Mouse (Mus musculus) left cerebral cortex, postnatal 25 days (tissue): ENCODE measurements at regions not wholly inside any gene's neighbourhood (a gene's known extent, or its start where the extent isn't known, plus 50 kb on each side); places are given as distances from the start of the nearest gene placed in this dataset.

Experiments
- DNase-seq, 2 experiments: peaks; one replicate each; pipeline ENCODE4 v3.0.0; 2022; ENCODE audit warnings: low spot score in 2 of 2, mixed read lengths in 1 of 2
- intact Hi-C: fragments of 180-260 bp; cut with DNase I; formaldehyde crosslinking; loops from one replicate; pipeline ENCODE4 v1.15.1; 2025

DNA sequence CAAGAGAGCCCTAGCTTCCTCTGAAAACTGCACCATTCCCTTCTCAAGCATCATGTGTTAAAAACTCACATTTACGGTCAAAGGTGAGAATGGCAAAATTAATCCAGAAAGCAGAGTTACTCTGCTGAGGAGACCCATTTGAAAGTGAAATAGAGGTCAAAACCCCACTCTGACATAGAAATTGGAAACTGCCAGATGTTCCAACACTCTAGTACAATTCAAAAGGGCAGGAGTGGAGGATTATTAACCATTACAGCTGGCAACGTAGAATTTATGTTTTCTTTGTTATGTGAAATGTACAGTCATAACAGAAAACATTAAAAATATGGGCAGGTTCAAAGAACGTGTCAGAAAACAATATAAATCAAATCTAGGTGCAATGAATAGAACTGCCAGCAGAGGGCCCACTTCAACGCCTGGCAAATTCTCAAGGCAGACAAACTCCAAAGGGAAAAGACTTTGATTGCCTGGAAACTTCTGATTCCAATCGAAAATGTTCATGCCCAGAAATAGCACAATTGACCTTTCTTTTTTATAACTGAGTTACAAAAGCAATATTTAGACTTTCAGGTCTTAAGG lies 54.2 kb upstream of the Rfpl4b start:
- intact Hi-C loops: loop anchor here (1.0 to 5.0 kb wide), 2 partner anchors 92 to 164 kb away; partner anchors contain the start of gene Lama4
- DNase-seq: peak; percentile 57 to 69

DNA sequence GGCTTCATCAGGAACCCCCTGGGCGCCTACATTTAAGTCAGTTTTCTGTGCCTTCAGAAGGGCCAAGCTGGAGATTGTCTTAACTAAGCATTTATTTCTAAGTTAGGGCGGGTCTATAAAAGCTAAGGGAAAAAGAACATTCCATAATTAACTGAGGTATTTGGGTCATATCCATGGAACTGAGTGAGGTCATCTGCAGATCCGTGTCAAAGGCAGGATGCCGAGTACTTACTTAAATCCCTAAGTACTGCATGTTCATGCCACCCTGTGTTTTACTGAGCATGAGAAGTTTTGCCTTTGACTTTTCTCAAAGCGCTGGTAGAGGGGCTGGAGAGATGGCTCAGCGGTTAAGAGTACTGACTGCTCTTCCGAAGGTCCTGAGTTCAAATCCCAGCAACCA lies 57.7 kb upstream of the Rfpl4b start:
- intact Hi-C loops: loop anchor here (5.0 kb wide), 1 partner anchor 88 kb away; the partner anchor contains the start of gene Lama4
- DNase-seq: no peak

DNA sequence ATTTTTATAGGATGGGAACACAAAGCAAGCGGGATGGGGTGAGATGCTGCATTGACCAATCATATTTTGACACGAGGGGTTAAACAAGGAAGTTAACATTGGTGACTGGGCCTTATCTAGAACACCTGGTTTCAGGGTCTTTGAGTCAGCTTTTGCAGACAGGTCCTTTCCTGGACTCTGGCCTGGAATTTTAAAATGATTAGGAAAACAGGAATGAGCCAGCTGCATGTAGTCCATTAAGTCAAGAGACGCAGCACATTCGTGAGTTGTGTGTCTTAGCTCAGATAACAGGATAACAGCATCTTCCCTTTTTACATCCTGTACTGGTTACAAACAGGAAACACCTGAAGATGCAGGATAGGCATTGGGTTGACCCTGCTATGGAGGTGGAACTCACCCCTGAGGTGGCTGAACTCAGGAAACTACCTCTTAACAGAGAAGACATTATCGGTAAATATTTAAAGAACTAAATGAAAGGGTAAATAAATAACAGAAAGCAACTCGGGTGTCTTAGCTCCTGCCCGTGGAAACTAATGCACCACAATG lies 59.1 kb upstream of the Rfpl4b start:
- no peak for DNase-seq
- intact Hi-C loops: no loop called here

DNA sequence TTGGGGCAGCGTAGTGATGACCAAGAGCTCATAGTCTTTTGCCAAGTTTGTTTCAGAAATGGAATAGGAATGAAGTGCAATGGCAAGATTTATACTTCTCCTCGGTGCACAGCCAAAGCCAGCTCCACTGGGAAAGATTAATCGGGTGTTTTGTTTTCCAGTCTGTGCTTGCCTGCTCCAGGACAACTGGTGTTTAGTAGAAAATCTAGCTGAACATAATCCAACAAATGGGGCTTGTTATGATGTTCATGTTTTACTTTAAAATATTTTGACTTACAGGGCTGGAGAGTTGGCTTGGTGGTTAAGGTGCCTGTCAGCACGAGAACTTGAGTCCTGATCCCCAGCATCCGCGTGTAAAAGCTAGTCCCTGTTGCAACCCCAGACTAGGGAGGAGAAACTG lies 60.6 kb upstream of the Rfpl4b start:
- no peak for DNase-seq
- intact Hi-C loops: no loop called here

DNA sequence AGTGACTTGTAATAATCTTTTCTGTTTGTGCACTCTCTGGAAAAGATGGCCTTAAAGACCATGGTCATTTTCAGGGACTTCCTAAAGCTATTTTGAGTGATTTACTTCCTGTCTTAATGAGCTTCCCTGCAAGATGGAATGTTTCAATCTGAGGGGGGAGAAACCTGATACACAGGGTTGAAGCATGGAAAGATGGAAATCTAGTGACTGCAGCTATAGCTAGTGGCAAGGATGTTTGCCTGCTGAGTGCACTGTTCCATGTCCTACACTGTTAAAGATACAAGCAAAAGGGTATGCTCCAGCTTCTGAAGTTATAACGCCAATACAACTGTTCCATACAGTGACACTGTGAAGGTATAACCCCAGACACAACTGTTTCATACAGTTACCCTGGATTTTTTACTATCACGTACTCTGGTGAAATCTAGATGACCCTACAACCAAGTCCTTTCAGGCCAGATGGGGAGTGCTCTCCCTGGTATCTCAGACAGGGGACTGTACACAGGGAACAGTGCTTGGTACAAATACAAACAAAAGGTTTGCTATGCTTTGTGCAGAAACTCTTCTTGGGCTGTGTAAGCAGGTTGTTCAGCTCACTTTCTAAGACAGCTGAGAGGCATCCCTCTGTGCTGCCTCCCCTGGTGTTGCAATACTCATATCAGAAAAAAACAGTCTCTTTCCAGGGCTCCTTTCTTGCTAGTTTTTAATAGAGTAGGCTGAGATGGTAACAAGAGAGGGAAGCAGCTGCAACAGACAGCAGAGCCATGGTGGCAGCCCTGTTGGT lies 62.4 kb upstream of the Rfpl4b start:
- intact Hi-C loops: no loop called here
- no peak for DNase-seq

DNA sequence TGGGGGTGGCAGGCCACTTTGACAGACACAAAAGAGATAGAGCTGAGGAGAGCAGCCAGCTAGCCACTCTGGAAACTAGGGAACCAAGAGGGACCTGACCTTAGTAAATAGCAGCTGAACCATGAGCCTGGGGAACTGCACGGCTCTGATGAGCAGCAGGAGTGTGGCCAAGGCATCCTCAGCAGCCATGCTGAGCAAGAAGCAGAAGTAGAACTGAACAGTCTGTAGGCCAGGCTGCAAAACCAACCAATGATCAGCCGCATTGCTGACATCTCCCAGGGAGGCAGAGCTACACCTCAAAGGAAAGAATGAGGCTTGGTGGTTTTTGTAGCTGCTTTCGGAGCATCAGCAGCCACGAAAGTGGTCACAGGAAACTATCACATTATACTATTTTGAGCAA lies 63.1 kb upstream of the Rfpl4b start:
- intact Hi-C loops: no loop called here
- no peak for DNase-seq

DNA sequence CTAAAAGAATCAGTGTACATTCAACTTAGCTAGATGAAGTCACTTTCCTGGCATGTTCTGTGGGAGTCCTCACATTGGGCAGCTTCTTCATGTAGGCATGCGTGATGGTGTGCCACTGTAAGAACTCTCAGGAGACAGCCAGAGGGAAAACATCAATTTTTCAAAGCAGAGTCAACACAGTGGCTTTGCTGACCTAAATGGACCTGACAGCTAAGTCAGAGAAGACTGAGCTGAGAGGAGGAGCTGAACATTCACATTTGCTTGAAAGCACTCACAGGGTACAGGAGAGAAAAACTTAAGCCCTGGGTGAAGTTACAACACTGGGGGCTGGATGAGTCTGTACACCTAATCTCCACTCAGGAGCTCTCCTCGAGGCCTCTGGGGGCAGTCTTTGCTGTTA lies 64.9 kb upstream of the Rfpl4b start:
- DNase-seq: no peak
- intact Hi-C loops: no loop called here

DNA sequence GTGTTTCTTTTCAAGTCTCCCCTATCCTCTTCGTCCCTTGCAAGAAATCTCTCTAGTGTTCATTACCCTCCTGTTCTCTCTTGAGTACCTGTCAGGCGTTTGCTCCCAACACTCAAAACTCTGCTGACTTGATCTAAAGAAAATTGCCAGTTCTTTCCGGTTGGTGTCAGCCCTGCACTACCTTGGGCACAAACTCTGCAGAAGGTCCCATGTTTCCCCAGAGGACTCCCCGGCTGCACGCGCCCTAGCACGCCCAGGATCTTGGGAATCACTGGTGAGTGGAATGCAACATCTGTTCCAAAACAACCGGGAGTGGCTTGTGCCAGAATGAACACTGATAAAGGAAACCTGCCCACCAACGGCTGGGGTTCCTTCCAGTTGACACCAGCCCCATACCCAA lies 66.3 kb upstream of the Rfpl4b start:
- no peak for DNase-seq
- intact Hi-C loops: no loop called here

DNA sequence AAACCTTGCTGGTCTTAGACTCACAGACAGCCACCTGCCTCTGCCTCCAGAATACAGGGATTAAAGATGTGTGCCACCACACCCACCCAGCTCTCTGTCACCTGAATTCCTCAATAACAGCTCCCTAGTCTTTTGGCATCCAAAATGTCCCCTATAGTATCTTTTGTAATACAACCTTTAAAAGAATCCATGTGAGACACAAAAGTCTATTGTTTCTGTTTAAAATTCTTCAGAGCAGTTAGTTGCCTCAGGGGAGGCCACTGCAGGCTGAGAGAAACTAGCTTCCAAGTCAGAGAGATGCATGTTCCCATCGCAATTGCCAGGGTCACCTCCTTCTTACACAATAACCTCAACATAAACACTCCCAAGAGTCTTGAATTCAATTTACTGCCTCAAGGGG lies 70.6 kb upstream of the Lama4 start:
- intact Hi-C loops: no loop called here
- DNase-seq: no peak

DNA sequence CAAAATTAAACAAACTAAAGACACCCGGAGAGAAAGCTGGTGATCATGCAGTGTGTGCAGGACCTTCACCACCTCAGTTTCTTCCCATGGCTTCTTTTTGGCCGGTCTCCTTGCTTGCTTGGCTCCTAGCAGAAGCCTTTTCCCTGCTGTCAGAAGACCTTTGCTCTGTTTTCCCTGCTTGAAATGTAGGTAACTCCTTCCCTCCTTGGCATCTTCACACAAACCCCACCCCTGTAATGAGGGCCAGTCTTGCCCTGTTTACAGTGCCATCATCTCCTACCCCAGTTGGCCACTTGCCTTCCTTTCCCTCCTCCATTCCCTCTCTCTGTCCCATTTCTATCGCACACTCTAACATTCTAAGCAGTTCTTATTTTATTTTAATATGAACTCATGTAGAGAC lies 69.7 kb upstream of the Lama4 start:
- intact Hi-C loops: no loop called here
- no peak for DNase-seq

DNA sequence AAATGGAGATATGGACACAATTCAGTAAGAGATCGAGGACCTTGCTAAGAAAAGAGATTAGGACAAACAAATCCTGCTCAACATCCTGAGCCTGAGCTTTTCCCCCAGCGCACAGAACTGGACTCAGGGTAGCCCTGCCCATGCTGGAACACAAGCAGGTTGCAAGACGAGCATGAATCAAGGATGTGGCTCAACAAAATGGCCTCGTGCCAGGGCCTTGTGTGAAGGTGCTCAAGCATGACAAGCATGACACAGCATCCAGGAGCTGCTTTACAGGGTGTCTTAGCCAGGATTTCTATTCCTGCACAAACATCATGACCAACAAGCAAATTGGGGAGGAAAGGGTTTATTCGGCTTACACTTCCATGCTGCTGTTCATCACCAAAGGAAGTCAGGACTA lies 67.7 kb upstream of the Lama4 start:
- intact Hi-C loops: no loop called here
- no peak for DNase-seq

DNA sequence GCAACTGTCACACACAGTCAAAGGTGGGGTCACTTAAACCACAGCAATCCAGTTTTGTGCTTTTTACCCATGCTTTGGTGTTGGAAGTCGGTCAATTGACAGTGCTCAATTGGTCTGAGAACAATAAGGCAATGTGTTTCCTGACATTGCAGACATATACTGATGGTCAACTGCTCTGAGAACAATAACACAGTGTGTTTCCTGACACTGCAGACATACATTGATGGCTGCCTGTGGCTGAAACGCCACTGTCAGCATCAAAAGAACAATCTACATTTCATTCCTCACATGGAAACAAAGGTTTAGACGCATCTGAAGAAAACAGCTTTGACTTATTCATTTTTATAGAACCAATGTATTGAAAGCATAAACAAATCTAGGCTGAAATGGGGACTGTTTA lies 59.2 kb upstream of the Lama4 start:
- DNase-seq: no peak
- intact Hi-C loops: loop anchor here (5.0 kb wide), 2 partner anchors 56 to 459 kb away; no protein-coding TSS in a partner anchor

DNA sequence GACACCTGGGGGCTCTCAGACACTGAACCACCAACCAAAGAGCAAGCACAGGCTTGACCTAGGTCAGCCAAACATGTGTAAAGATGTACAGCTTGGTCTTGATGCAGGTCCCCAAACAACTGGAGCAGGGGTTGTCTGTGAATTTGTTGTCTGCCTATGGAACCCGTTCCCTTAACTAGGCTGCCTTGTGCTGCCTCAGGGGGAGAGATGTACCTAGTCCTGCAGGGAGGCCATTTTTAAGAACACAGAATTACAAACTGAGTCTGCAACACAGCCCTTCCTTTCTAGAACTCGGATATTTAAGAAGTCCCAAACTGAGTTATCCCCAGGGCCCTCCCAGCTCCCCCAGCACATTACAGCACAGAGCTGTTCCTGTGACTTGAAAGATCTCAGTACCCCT lies 57.5 kb upstream of the Lama4 start:
- no peak for DNase-seq
- intact Hi-C loops: loop anchor here (2.0 to 5.0 kb wide), 3 partner anchors 54 to 461 kb away; no protein-coding TSS in a partner anchor

DNA sequence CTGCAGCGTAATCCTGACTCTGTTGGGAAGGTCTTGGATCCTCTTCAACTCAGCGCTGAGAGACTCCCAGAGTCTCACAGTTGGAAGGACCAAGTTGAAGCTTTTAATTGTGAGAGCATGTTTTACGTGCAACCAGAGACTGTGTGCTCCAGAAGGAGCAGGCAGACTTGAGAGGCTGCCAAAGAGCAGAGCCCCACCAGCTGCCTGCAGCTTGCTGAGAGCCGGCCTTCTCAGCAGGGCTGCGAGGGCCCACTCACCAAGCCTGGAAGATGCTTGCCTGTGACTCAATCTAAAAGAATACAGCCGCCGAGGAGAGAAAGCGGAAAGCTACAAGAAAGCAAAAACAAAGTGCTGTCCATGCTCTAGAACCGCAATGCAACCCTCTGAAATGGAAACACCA lies 57.0 kb upstream of the Lama4 start:
- intact Hi-C loops: loop anchor here (2.0 to 5.0 kb wide), 3 partner anchors 54 to 461 kb away; no protein-coding TSS in a partner anchor
- DNase-seq: peak; percentile 68 to 95

DNA sequence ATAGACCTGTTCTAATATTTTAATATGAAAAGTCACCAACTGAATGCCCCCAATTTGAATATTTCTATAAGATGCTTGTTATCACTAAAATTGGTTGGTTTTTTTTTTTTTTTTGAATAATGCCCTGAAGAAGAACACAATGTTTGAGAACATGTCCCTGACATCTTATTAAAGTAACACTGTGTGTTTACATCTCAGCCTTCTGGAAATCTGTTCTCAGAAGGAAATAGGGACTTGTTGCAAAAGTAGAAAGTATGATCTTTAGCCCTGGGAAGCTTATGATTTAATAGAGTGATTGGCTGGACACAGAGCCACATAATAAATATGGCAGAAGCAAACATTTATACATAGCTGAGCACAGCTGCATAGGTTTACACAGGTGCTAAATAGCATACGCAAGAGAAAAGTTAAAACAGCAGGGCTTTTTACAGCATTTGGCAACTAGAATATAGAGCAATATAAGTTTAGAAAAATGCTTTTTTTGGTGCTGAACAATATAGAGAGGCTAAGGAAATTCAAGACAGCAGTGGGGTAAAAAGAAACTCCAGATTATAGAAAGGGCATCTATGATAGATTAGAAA lies 56.1 kb upstream of the Lama4 start:
- no peak for DNase-seq
- intact Hi-C loops: loop anchor here (2.0 to 5.0 kb wide), 3 partner anchors 53 to 462 kb away; no protein-coding TSS in a partner anchor

DNA sequence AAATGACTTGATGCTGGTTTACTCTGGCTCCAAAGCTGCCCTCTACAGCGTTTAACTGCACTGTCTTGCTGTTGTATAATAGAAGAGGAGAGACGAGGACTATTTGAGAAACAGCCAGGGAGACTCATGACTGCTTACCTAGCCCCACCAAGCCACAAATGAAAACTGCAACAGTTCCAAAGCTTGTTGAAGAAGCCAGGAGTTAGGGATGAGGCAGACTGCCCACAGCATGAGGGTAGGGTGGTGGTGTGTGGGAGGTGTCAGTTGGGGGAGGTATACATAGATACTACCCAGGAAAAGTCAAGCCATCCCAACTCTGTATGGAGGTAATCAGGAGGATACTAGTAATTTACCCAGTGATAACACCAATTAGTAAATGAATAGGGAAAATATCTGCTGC lies 55.5 kb upstream of the Lama4 start:
- DNase-seq: peak in 1 of 2 experiments; percentile 68
- intact Hi-C loops: loop anchor here (2.0 to 5.0 kb wide), 3 partner anchors 52 to 463 kb away; no protein-coding TSS in a partner anchor

DNA sequence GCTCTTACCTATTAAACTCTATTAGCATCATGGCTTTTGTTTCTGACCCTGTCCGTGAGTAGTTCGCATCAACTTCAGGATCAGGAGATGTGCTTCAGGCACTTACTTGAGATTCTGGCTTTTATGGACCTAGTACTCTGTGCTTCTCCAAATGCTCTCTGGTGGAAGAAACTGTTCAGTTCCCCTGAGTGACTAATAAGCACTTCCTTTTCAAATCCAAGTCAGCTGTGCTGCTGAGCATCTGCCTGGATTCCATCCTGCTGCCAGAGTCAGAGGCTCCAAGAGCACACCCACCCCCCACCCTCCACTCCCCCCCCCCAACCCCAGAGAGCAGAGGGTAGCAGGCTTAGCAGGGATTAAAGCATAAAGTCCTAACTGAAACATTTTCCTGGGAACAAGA lies 52.3 kb upstream of the Lama4 start:
- intact Hi-C loops: no loop called here
- no peak for DNase-seq
